Mouse (Mus musculus): ENCODE results near the gene Tesk2. TPM values are rescaled to one million over a fixed set of nuclear protein-coding genes. Genes with fewer than 3 reads are reported as not detected.

The Tesk2 gene
- polyA plus RNA-seq, 1 experiment from 2014 or later = 3.2 TPM

- H3K9me3 ChIP-seq (ENCODE audit: control insufficient read depth, low read length) = no peaks in the 10 kb centered on the region
- no peaks in the 10 kb centered on the region for H3K27me3 ChIP-seq (ENCODE audit: control insufficient read depth, insufficient read depth, low read length)
- H3K9ac ChIP-seq (replicated peaks; ENCODE audit: low read length) = peak overlapping the region; percentile 64
- H3K4me1 ChIP-seq (ENCODE audit: control insufficient read depth, insufficient read depth, low read length) = peaks cover 9% of the 10 kb centered on the region
- H3K27ac ChIP-seq (replicated peaks; ENCODE audit: low read depth, low read length) = peak overlapping the region; percentile 55; the same call in 1 of the 2 replicates
- ATAC-seq (ENCODE audit: low FRiP score, low TSS enrichment) (no peak), DNase-seq (no peak)
- 0 out of 2 replicates have a peak, but pooled peaks cover 6% of the 10 kb centered on the region for H3K36me3 ChIP-seq (ENCODE audit: control insufficient read depth, insufficient read depth, low read length)
- peak overlapping the region; percentile 57 for H3K4me2 ChIP-seq (ENCODE audit: low read length)
- peak overlapping the region; percentile 69 for H3K4me3 ChIP-seq (replicated peaks; ENCODE audit: low read depth, low read length)
- 22% methylated on average over 9 of the region's 9 CpGs for WGBS
Measured at GRCm38 (mm10) chr4:116707666-116708065, 13.1 kb upstream of the Tesk2 start.

GRCm38 (mm10) chr4:116708201-116708764, 12.5 kb upstream of the Tesk2 start, which contains the start of the genes Mmachc and Ccdc163:
Gene Mmachc (minus strand): TSS chr4:116708406.
Gene Ccdc163 (plus strand): TSS chr4:116708509.
- ATAC-seq (ENCODE audit: low FRiP score, low TSS enrichment) (peak; percentile 99), DNase-seq (peak; percentile 97)
- Histone ChIP-seq H3K9me3 (ENCODE audit: control insufficient read depth, low read length) (no peaks in the 10 kb centered on the region), H3K4me1 (ENCODE audit: control insufficient read depth, insufficient read depth, low read length) (peaks cover 9% of the 10 kb centered on the region), H3K36me3 (ENCODE audit: control insufficient read depth, insufficient read depth, low read length) (0 out of 2 replicates have a peak, but pooled peaks cover 6% of the 10 kb centered on the region), H3K27ac (replicated peaks; ENCODE audit: low read depth, low read length) (peak within 1 kb of the TSS; percentile 55; the same call in 1 of the 2 replicates), H3K4me3 (replicated peaks; ENCODE audit: low read depth, low read length) (peak within 1 kb of the TSS; percentile 69), H3K9ac (replicated peaks; ENCODE audit: low read length) (peak within 1 kb of the TSS; percentile 64), H3K27me3 (ENCODE audit: control insufficient read depth, insufficient read depth, low read length) (no peaks in the 10 kb centered on the region), H3K4me2 (ENCODE audit: low read length) (peak within 1 kb of the TSS; percentile 68)
- WGBS = under 1% methylated on average over 29 of the region's 29 CpGs

GRCm38 (mm10) chr4:116708791-116709390, 11.9 kb upstream of the Tesk2 start:
- H3K27me3 ChIP-seq (ENCODE audit: control insufficient read depth, insufficient read depth, low read length) = no peaks in the 10 kb centered on the region
- no peaks in the 10 kb centered on the region for H3K36me3 ChIP-seq (ENCODE audit: control insufficient read depth, insufficient read depth, low read length)
- WGBS = 7% methylated on average over 9 of the region's 9 CpGs
- H3K4me3 ChIP-seq (replicated peaks; ENCODE audit: low read depth, low read length) = peak overlapping the region; percentile 69
- DNase-seq = peak; percentile 15
- peak overlapping the region; percentile 68 for H3K4me2 ChIP-seq (ENCODE audit: low read length)
- H3K9me3 ChIP-seq (ENCODE audit: control insufficient read depth, low read length) = no peaks in the 10 kb centered on the region
- no peak for ATAC-seq (ENCODE audit: low FRiP score, low TSS enrichment)
- peaks cover 9% of the 10 kb centered on the region for H3K4me1 ChIP-seq (ENCODE audit: control insufficient read depth, insufficient read depth, low read length)
- no peak overlapping the region for H3K27ac ChIP-seq (replicated peaks; ENCODE audit: low read depth, low read length)
- H3K9ac ChIP-seq (replicated peaks; ENCODE audit: low read length) = peak overlapping the region; percentile 52

GRCm38 (mm10) chr4:116710154-116710553, 10.6 kb upstream of the Tesk2 start:
- Histone ChIP-seq H3K27ac (replicated peaks; ENCODE audit: low read depth, low read length) (no peak overlapping the region), H3K27me3 (ENCODE audit: control insufficient read depth, insufficient read depth, low read length) (no peaks in the 10 kb centered on the region), H3K9ac (replicated peaks; ENCODE audit: low read length) (no peak overlapping the region), H3K4me2 (ENCODE audit: low read length) (no peak overlapping the region), H3K4me3 (replicated peaks; ENCODE audit: low read depth, low read length) (no peak overlapping the region), H3K9me3 (ENCODE audit: control insufficient read depth, low read length) (no peaks in the 10 kb centered on the region), H3K36me3 (ENCODE audit: control insufficient read depth, insufficient read depth, low read length) (no peaks in the 10 kb centered on the region), H3K4me1 (ENCODE audit: control insufficient read depth, insufficient read depth, low read length) (peaks cover 9% of the 10 kb centered on the region)
- DNase-seq (no peak), ATAC-seq (ENCODE audit: low FRiP score, low TSS enrichment) (no peak)
- 98% methylated on average over 2 of the region's 2 CpGs for WGBS

GRCm38 (mm10) chr4:116712536-116712935, 8.2 kb upstream of the Tesk2 start:
- Histone ChIP-seq H3K9ac (replicated peaks; ENCODE audit: low read length) (no peak overlapping the region), H3K36me3 (ENCODE audit: control insufficient read depth, insufficient read depth, low read length) (no peaks in the 10 kb centered on the region), H3K4me2 (ENCODE audit: low read length) (no peak overlapping the region), H3K4me3 (replicated peaks; ENCODE audit: low read depth, low read length) (no peak overlapping the region), H3K9me3 (ENCODE audit: control insufficient read depth, low read length) (no peaks in the 10 kb centered on the region), H3K27ac (replicated peaks; ENCODE audit: low read depth, low read length) (no peak overlapping the region), H3K27me3 (ENCODE audit: control insufficient read depth, insufficient read depth, low read length) (no peaks in the 10 kb centered on the region), H3K4me1 (ENCODE audit: control insufficient read depth, insufficient read depth, low read length) (peaks cover 5% of the 10 kb centered on the region)
- 83% methylated on average over 1 of the region's 1 CpGs for WGBS
- DNase-seq (no peak), ATAC-seq (ENCODE audit: low FRiP score, low TSS enrichment) (no peak)

GRCm38 (mm10) chr4:116719396-116719795, 1.4 kb upstream of the Tesk2 start:
- Histone ChIP-seq H3K9ac (replicated peaks; ENCODE audit: low read length) (no peak overlapping the region), H3K27me3 (ENCODE audit: control insufficient read depth, insufficient read depth, low read length) (no peaks in the 10 kb centered on the region), H3K36me3 (ENCODE audit: control insufficient read depth, insufficient read depth, low read length) (no peaks in the 10 kb centered on the region), H3K9me3 (ENCODE audit: control insufficient read depth, low read length) (no peaks in the 10 kb centered on the region), H3K4me2 (ENCODE audit: low read length) (no peak overlapping the region), H3K4me1 (ENCODE audit: control insufficient read depth, insufficient read depth, low read length) (peaks cover 6% of the 10 kb centered on the region; the same call in 1 of the 2 replicates), H3K27ac (replicated peaks; ENCODE audit: low read depth, low read length) (no peak overlapping the region), H3K4me3 (replicated peaks; ENCODE audit: low read depth, low read length) (no peak overlapping the region)
- ATAC-seq (ENCODE audit: low FRiP score, low TSS enrichment) = no peak
- DNase-seq = peak; percentile 93
- WGBS = 13% methylated on average over 3 of the region's 3 CpGs

GRCm38 (mm10) chr4:116721098-116721628, 415 bp downstream of the Tesk2 start:
- Histone ChIP-seq H3K36me3 (ENCODE audit: control insufficient read depth, insufficient read depth, low read length) (no peaks in the 10 kb centered on the region), H3K4me2 (ENCODE audit: low read length) (peak overlapping the region; percentile 87), H3K4me1 (ENCODE audit: control insufficient read depth, insufficient read depth, low read length) (peaks cover 6% of the 10 kb centered on the region; the same call in 1 of the 2 replicates), H3K27me3 (ENCODE audit: control insufficient read depth, insufficient read depth, low read length) (no peaks in the 10 kb centered on the region), H3K9ac (replicated peaks; ENCODE audit: low read length) (peak overlapping the region; percentile 71), H3K27ac (replicated peaks; ENCODE audit: low read depth, low read length) (peak overlapping the region; percentile 62), H3K9me3 (ENCODE audit: control insufficient read depth, low read length) (no peaks in the 10 kb centered on the region), H3K4me3 (replicated peaks; ENCODE audit: low read depth, low read length) (peak overlapping the region; percentile 61)
- no peak for ATAC-seq (ENCODE audit: low FRiP score, low TSS enrichment)
- no peak for DNase-seq
- WGBS = under 1% methylated on average over 29 of the region's 29 CpGs

GRCm38 (mm10) chr4:116722230-116722629, 1.5 kb downstream of the Tesk2 start:
- Histone ChIP-seq H3K4me2 (ENCODE audit: low read length) (peak overlapping the region; percentile 87; the same call in 1 of the 2 replicates), H3K27me3 (ENCODE audit: control insufficient read depth, insufficient read depth, low read length) (no peaks in the 10 kb centered on the region), H3K9ac (replicated peaks; ENCODE audit: low read length) (no peak overlapping the region; the same call in 1 of the 2 replicates), H3K4me3 (replicated peaks; ENCODE audit: low read depth, low read length) (no peak overlapping the region), H3K36me3 (ENCODE audit: control insufficient read depth, insufficient read depth, low read length) (no peaks in the 10 kb centered on the region), H3K4me1 (ENCODE audit: control insufficient read depth, insufficient read depth, low read length) (peaks cover 6% of the 10 kb centered on the region; the same call in 1 of the 2 replicates), H3K9me3 (ENCODE audit: control insufficient read depth, low read length) (no peaks in the 10 kb centered on the region), H3K27ac (replicated peaks; ENCODE audit: low read depth, low read length) (no peak overlapping the region)
- WGBS = 41% methylated on average over 7 of the region's 7 CpGs
- ATAC-seq (ENCODE audit: low FRiP score, low TSS enrichment) (no peak), DNase-seq (no peak)

Data from midbrain, embryonic 14.5 days (tissue).